Mouse (Mus musculus) ovary, postnatal 14 days (tissue): Measurements from ENCODE around the gene Hipk4.
A peak's percentile ranks its signal among the peaks of the same experiment; 100 is the strongest.

Experiments
- DNase-seq: peaks from one replicate; pipeline ENCODE4 v3.0.0; 2022; ENCODE audit warnings: low spot score

The Hipk4 gene

GRCm38 (mm10) chr7:27522967-27523366 is at the start of gene Hipk4:
Gene Hipk4, plus strand, starts transcription at chr7:27523267.
- no peak for DNase-seq

GRCm38 (mm10) chr7:27473835-27474489 is 49.1 kb upstream of the Hipk4 start:
- no peak for DNase-seq

- DNase-seq = peak; percentile 95
These were observed 48.5 kb upstream of the Hipk4 start for GRCm38 (mm10) chr7:27474490-27474954.

- DNase-seq = no peak
These were observed 47.5 kb upstream of the Hipk4 start for GRCm38 (mm10) chr7:27475596-27475995.

GRCm38 (mm10) chr7:27476098-27476635 is 46.9 kb upstream of the Hipk4 start:
- DNase-seq = no peak

- no peak for DNase-seq
These were observed 44.5 kb upstream of the Hipk4 start for GRCm38 (mm10) chr7:27478561-27478960.

- DNase-seq = no peak
These were observed 43.3 kb upstream of the Hipk4 start for GRCm38 (mm10) chr7:27479750-27480149.

GRCm38 (mm10) chr7:27480506-27480905 is 42.6 kb upstream of the Hipk4 start:
- no peak for DNase-seq

GRCm38 (mm10) chr7:27480927-27481626 is 42.0 kb upstream of the Hipk4 start:
- DNase-seq = no peak

GRCm38 (mm10) chr7:27481627-27481969 is 41.5 kb upstream of the Hipk4 start:
- peak; percentile 83 for DNase-seq

GRCm38 (mm10) chr7:27483860-27484259 is 39.2 kb upstream of the Hipk4 start:
- no peak for DNase-seq

GRCm38 (mm10) chr7:27486102-27486769 is 36.8 kb upstream of the Hipk4 start:
- no peak for DNase-seq

- peak; percentile 99 for DNase-seq
These were observed 36.0 kb upstream of the Hipk4 start, which contains the start of gene Sertad1 for GRCm38 (mm10) chr7:27486770-27487697. Gene Sertad1, plus strand, starts transcription at chr7:27486910.

- DNase-seq = no peak
These were observed 35.3 kb upstream of the Hipk4 start for GRCm38 (mm10) chr7:27487740-27488268.

- no peak for DNase-seq
These were observed 33.7 kb upstream of the Hipk4 start for GRCm38 (mm10) chr7:27489270-27489869.

- DNase-seq = no peak
These were observed 32.9 kb upstream of the Hipk4 start for GRCm38 (mm10) chr7:27490227-27490542.

GRCm38 (mm10) chr7:27490543-27491329 is 32.3 kb upstream of the Hipk4 start:
- DNase-seq = peak; percentile 92

- DNase-seq = no peak
These were observed 31.2 kb upstream of the Hipk4 start for GRCm38 (mm10) chr7:27491856-27492255.

GRCm38 (mm10) chr7:27493022-27493421 is 30.0 kb upstream of the Hipk4 start:
- DNase-seq = no peak

- DNase-seq = no peak
These were observed 29.6 kb upstream of the Hipk4 start for GRCm38 (mm10) chr7:27493450-27493849.
